Mouse (Mus musculus): ENCODE data around the gene Trim44.
A peak's percentile ranks its signal among the peaks of the same experiment; 100 is the strongest.

The Trim44 gene

GRCm38 (mm10) chr2:102406324-102407304, 1.0 kb downstream of the Trim44 start:
- DNase-seq (ENCODE audit: low spot score), result no peak

- DNase-seq (ENCODE audit: low spot score), result no peak
These were observed 3.6 kb downstream of the Trim44 start for GRCm38 (mm10) chr2:102403982-102404381.

GRCm38 (mm10) chr2:102403306-102403705, 4.3 kb downstream of the Trim44 start:
- DNase-seq (ENCODE audit: low spot score), result no peak

GRCm38 (mm10) chr2:102401352-102401692, 6.3 kb downstream of the Trim44 start:
- DNase-seq (ENCODE audit: low spot score), result peak; percentile 26

GRCm38 (mm10) chr2:102400605-102401351, 6.8 kb downstream of the Trim44 start:
- peak; percentile 86 for DNase-seq (ENCODE audit: low spot score)

GRCm38 (mm10) chr2:102399864-102400604, 7.6 kb downstream of the Trim44 start:
- no peak for DNase-seq (ENCODE audit: low spot score)

- DNase-seq (ENCODE audit: low spot score), result no peak
These were observed 11.1 kb downstream of the Trim44 start for GRCm38 (mm10) chr2:102396493-102396892.

GRCm38 (mm10) chr2:102393457-102393856, 14.2 kb downstream of the Trim44 start:
- no peak for DNase-seq (ENCODE audit: low spot score)

- no peak for DNase-seq (ENCODE audit: low spot score)
These were observed 22.2 kb downstream of the Trim44 start for GRCm38 (mm10) chr2:102385328-102385902.

- no peak for DNase-seq (ENCODE audit: low spot score)
These were observed 23.1 kb downstream of the Trim44 start for GRCm38 (mm10) chr2:102384496-102384895.

- DNase-seq (ENCODE audit: low spot score), result no peak
These were observed 23.6 kb downstream of the Trim44 start for GRCm38 (mm10) chr2:102384057-102384456.

GRCm38 (mm10) chr2:102383069-102383834, 24.4 kb downstream of the Trim44 start:
- DNase-seq (ENCODE audit: low spot score), result no peak

GRCm38 (mm10) chr2:102382519-102382918, 25.1 kb downstream of the Trim44 start:
- no peak for DNase-seq (ENCODE audit: low spot score)

GRCm38 (mm10) chr2:102380581-102380980, 27.0 kb downstream of the Trim44 start:
- DNase-seq (ENCODE audit: low spot score), result no peak

GRCm38 (mm10) chr2:102378928-102379327, 28.7 kb downstream of the Trim44 start:
- DNase-seq (ENCODE audit: low spot score), result no peak

- DNase-seq (ENCODE audit: low spot score), result no peak
These were observed 29.2 kb downstream of the Trim44 start for GRCm38 (mm10) chr2:102378381-102378780.

GRCm38 (mm10) chr2:102377370-102377769, 30.3 kb downstream of the Trim44 start:
- DNase-seq (ENCODE audit: low spot score), result no peak

GRCm38 (mm10) chr2:102373406-102374105, 34.1 kb downstream of the Trim44 start:
- DNase-seq (ENCODE audit: low spot score), result no peak

- no peak for DNase-seq (ENCODE audit: low spot score)
These were observed 34.9 kb downstream of the Trim44 start for GRCm38 (mm10) chr2:102372690-102373089.

- DNase-seq (ENCODE audit: low spot score), result no peak
These were observed 36.3 kb downstream of the Trim44 start for GRCm38 (mm10) chr2:102371332-102371731.
